Mouse (Mus musculus): ENCODE results near the gene Nek7.

GRCm38 (mm10) chr1:138465352-138465751, 154.6 kb downstream of the Nek7 start:
- TF ChIP-seq CTCF (IDR thresholded peaks at IDR 0.05; ENCODE audit: borderline replicate concordance, control insufficient read depth, extremely low read depth, insufficient read depth, low read length, poor library complexity) (no peak), POLR2A (IDR thresholded peaks at IDR 0.05; ENCODE audit: control insufficient read depth, extremely low read depth, insufficient read depth, low read length, poor library complexity) (no peak)

Data from thymus, adult 2 months (tissue).